Mouse (Mus musculus): Measurements from ENCODE around the gene Arg1. TPM values are rescaled to one million over a fixed set of nuclear protein-coding genes. Genes with fewer than 3 reads are reported as not detected.

The Arg1 gene
- total and polyA plus RNA-seq, 3 experiments = 0.06 TPM; not detected in 2

- intact Hi-C loops (cut with DNase I) = no loop called here
- H3K4me3 ChIP-seq = no peak overlapping the region
- 68% methylated on average over 8 of the region's 8 CpGs for WGBS
- H3K79me2 ChIP-seq (replicated peaks; ENCODE audit: control insufficient read depth, insufficient read depth, low read length) = no peaks in the 10 kb centered on the region
- no peaks in the 10 kb centered on the region for H3K27me3 ChIP-seq (ENCODE audit: control insufficient read depth, insufficient read depth, low read length)
- DNase-seq = peak in 1 of 2 experiments; percentile 24
- no peaks in the 10 kb centered on the region for H3K36me3 ChIP-seq (ENCODE audit: control insufficient read depth, insufficient read depth, low read length)
- H3K9ac ChIP-seq (ENCODE audit: low read depth, low read length) = no peak overlapping the region
- no peaks in the 10 kb centered on the region for H3K4me1 ChIP-seq (ENCODE audit: control insufficient read depth, insufficient read depth, low read length)
- 0 out of 2 replicates have a peak, but pooled peaks have one; percentile 27 for TF ChIP-seq EP300 (IDR thresholded peaks at IDR 0.05; ENCODE audit: insufficient read depth, low read depth, low read length)
- TF ChIP-seq CTCF (IDR thresholded peaks at IDR 0.05) = no peak
- no peak for TF ChIP-seq POLR2A (IDR thresholded peaks at IDR 0.05; ENCODE audit: insufficient read depth, low read depth, low read length)
- no peak overlapping the region for H3K27ac ChIP-seq
Measured at GRCm38 (mm10) chr10:24911199-24911598, 16.1 kb downstream of the Arg1 start.

DNA sequence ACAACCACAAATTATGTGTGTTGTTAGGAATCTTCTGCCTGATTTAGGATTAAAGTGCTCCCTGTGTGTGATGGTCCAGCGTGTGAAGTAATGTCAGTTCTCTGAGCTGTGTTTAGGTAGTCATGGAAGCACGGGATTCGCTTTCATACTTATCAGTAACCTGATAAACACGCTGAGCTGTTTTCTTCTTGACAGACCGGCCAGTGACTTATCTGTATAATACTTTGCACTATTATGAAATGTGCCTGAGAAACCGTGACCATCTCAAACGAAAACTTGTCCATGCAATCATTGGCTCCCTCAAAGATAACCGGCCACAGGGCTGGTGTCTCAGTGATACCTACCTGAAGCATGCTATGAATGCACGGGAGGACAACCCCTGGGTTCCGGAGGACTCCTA is 21.7 kb downstream of the Arg1 start:
- Histone ChIP-seq H3K79me2 (replicated peaks; ENCODE audit: control insufficient read depth, insufficient read depth, low read length) (no peaks in the 10 kb centered on the region), H3K36me3 (ENCODE audit: control insufficient read depth, insufficient read depth, low read length) (no peaks in the 10 kb centered on the region), H3K4me1 (ENCODE audit: control insufficient read depth, insufficient read depth, low read length) (no peaks in the 10 kb centered on the region), H3K27ac (no peak overlapping the region), H3K9ac (ENCODE audit: low read depth, low read length) (no peak overlapping the region), H3K4me3 (no peak overlapping the region), H3K27me3 (ENCODE audit: control insufficient read depth, insufficient read depth, low read length) (no peaks in the 10 kb centered on the region)
- DNase-seq = no peak
- 77% methylated on average over 10 of the region's 10 CpGs for WGBS
- TF ChIP-seq EP300 (IDR thresholded peaks at IDR 0.05; ENCODE audit: insufficient read depth, low read depth, low read length) (no peak), CTCF (IDR thresholded peaks at IDR 0.05) (no peak), POLR2A (IDR thresholded peaks at IDR 0.05; ENCODE audit: insufficient read depth, low read depth, low read length) (no peak)
- intact Hi-C loops (cut with DNase I) = no loop called here

DNA sequence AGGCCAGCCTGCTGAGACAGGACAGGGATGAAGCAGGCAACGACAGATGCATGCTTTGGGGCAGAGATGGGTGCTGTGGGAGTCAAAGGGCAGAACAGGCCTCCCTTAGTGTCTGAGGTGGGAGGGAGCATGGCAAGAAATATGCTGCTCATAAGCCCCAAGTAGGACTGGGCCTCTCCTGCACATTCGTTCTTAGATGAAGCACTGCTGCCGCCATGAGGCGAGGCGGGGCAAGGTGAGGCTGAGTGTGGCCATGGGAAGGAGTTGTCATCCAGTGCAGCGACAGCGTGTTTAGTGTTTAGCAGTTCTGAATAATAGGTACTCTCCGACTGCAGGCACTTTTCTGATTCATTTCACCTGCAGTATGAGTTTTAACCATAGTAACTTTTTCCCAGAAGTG is 31.4 kb downstream of the Arg1 start:
- TF ChIP-seq CTCF (IDR thresholded peaks at IDR 0.05) = peak; percentile 63
- no peak for TF ChIP-seq POLR2A (IDR thresholded peaks at IDR 0.05; ENCODE audit: insufficient read depth, low read depth, low read length)
- TF ChIP-seq EP300 (IDR thresholded peaks at IDR 0.05; ENCODE audit: insufficient read depth, low read depth, low read length) = no peak
- peak in 1 of 2 experiments; percentile 49 for DNase-seq
- Histone ChIP-seq H3K9ac (ENCODE audit: low read depth, low read length) (no peak overlapping the region), H3K27ac (no peak overlapping the region), H3K27me3 (ENCODE audit: control insufficient read depth, insufficient read depth, low read length) (no peaks in the 10 kb centered on the region), H3K4me3 (no peak overlapping the region), H3K79me2 (replicated peaks; ENCODE audit: control insufficient read depth, insufficient read depth, low read length) (no peaks in the 10 kb centered on the region), H3K36me3 (ENCODE audit: control insufficient read depth, insufficient read depth, low read length) (peaks cover 4% of the 10 kb centered on the region), H3K4me1 (ENCODE audit: control insufficient read depth, insufficient read depth, low read length) (no peaks in the 10 kb centered on the region)
- 90% methylated on average over 8 of the region's 8 CpGs for WGBS
- intact Hi-C loops (cut with DNase I) = loop anchor here (2.0 kb wide), 1 partner anchor 265 kb away; no protein-coding TSS in a partner anchor

- intact Hi-C loops (cut with DNase I) = no loop called here
- Histone ChIP-seq H3K4me1 (ENCODE audit: control insufficient read depth, insufficient read depth, low read length) (no peaks in the 10 kb centered on the region), H3K9ac (ENCODE audit: low read depth, low read length) (no peak overlapping the region), H3K79me2 (replicated peaks; ENCODE audit: control insufficient read depth, insufficient read depth, low read length) (no peaks in the 10 kb centered on the region), H3K4me3 (no peak overlapping the region), H3K27me3 (ENCODE audit: control insufficient read depth, insufficient read depth, low read length) (no peaks in the 10 kb centered on the region), H3K27ac (no peak overlapping the region), H3K36me3 (ENCODE audit: control insufficient read depth, insufficient read depth, low read length) (no peaks in the 10 kb centered on the region)
- DNase-seq = no peak
- 97% methylated on average over 7 of the region's 7 CpGs for WGBS
- TF ChIP-seq POLR2A (IDR thresholded peaks at IDR 0.05; ENCODE audit: insufficient read depth, low read depth, low read length) (no peak), EP300 (IDR thresholded peaks at IDR 0.05; ENCODE audit: insufficient read depth, low read depth, low read length) (no peak), CTCF (IDR thresholded peaks at IDR 0.05) (no peak)
Measured at GRCm38 (mm10) chr10:24888343-24888742, 38.9 kb downstream of the Arg1 start.

- Histone ChIP-seq H3K27me3 (ENCODE audit: control insufficient read depth, insufficient read depth, low read length) (no peaks in the 10 kb centered on the region), H3K9ac (ENCODE audit: low read depth, low read length) (no peak overlapping the region), H3K4me1 (ENCODE audit: control insufficient read depth, insufficient read depth, low read length) (no peaks in the 10 kb centered on the region), H3K27ac (no peak overlapping the region), H3K79me2 (replicated peaks; ENCODE audit: control insufficient read depth, insufficient read depth, low read length) (no peaks in the 10 kb centered on the region), H3K4me3 (no peak overlapping the region), H3K36me3 (ENCODE audit: control insufficient read depth, insufficient read depth, low read length) (no peaks in the 10 kb centered on the region)
- DNase-seq = no peak
- peak; percentile 51 for TF ChIP-seq CTCF (IDR thresholded peaks at IDR 0.05)
- no peak for TF ChIP-seq POLR2A (IDR thresholded peaks at IDR 0.05; ENCODE audit: insufficient read depth, low read depth, low read length)
- no peak for TF ChIP-seq EP300 (IDR thresholded peaks at IDR 0.05; ENCODE audit: insufficient read depth, low read depth, low read length)
- intact Hi-C loops (cut with DNase I) = no loop called here
- 79% methylated on average over 9 of the region's 9 CpGs for WGBS
Measured at GRCm38 (mm10) chr10:24886008-24886407, 41.3 kb downstream of the Arg1 start.

GRCm38 (mm10) chr10:24873624-24874023 is 53.7 kb downstream of the Arg1 start:
- Histone ChIP-seq H3K4me1 (ENCODE audit: control insufficient read depth, insufficient read depth, low read length) (no peaks in the 10 kb centered on the region), H3K27ac (no peak overlapping the region), H3K9ac (ENCODE audit: low read depth, low read length) (no peak overlapping the region), H3K4me3 (no peak overlapping the region), H3K79me2 (replicated peaks; ENCODE audit: control insufficient read depth, insufficient read depth, low read length) (no peaks in the 10 kb centered on the region), H3K36me3 (ENCODE audit: control insufficient read depth, insufficient read depth, low read length) (no peaks in the 10 kb centered on the region; the same call in 1 of the 2 replicates), H3K27me3 (ENCODE audit: control insufficient read depth, insufficient read depth, low read length) (no peaks in the 10 kb centered on the region)
- no peak for DNase-seq
- intact Hi-C loops (cut with DNase I) = no loop called here
- TF ChIP-seq EP300 (IDR thresholded peaks at IDR 0.05; ENCODE audit: insufficient read depth, low read depth, low read length) = no peak
- TF ChIP-seq CTCF (IDR thresholded peaks at IDR 0.05) = peak; percentile 40
- 80% methylated on average over 4 of the region's 4 CpGs for WGBS
